Mouse (Mus musculus) gastrocnemius, adult 2 months (tissue): ENCODE measurements around the gene Ccdc170. TPM values are rescaled to one million over a fixed set of nuclear protein-coding genes. Genes with fewer than 3 reads are reported as not detected.
A peak's percentile ranks its signal among the peaks of the same experiment; 100 is the strongest.

Source experiments
- DNase-seq: peaks from one replicate; pipeline ENCODE4 v3.0.0; 2022
- H3K27ac ChIP-seq: fragments of 200-600 bp; 2 replicates; pipeline ENCODE4 v1.8.1; 2022; ENCODE audit warnings: mild to moderate bottlenecking
- H3K4me3 ChIP-seq: fragments of 200-600 bp; 2 replicates; pipeline ENCODE4 v1.8.1; 2022; ENCODE audit warnings: mild to moderate bottlenecking, moderate library complexity
- CTCF ChIP-seq: fragments of 200-600 bp; IDR thresholded peaks from 2 replicates; pipeline ENCODE4 v1.8.1; 2022; ENCODE audit warnings: antibody characterized with exemption, mild to moderate bottlenecking, moderate library complexity
- intact Hi-C: fragments of 180-260 bp; cut with DNase I; formaldehyde crosslinking; loops from one replicate; pipeline ENCODE4 v1.15.1; 2025
- total RNA-seq, 2 experiments: library from RNA; stranded (reverse); gene quantifications; 2 replicates each; pipeline ENCODE4 v1.2.3; 2021

The Ccdc170 gene
- total RNA-seq, 2 experiments from 2014 or later, result 0.46 to 0.67 TPM

- intact Hi-C loops, result no loop called here
- Histone ChIP-seq H3K27ac (no peak overlapping the region), H3K4me3 (no peak overlapping the region)
- TF ChIP-seq CTCF, result no peak
- no peak for DNase-seq
These were observed 49.6 kb downstream of the Ccdc170 start for GRCm38 (mm10) chr10:4531933-4532332.

- no peak overlapping the region for H3K4me3 ChIP-seq
- no peak for TF ChIP-seq CTCF
- no peak for DNase-seq
- intact Hi-C loops, result no loop called here
- H3K27ac ChIP-seq, result no peak overlapping the region
These were observed 50.4 kb downstream of the Ccdc170 start for GRCm38 (mm10) chr10:4532731-4533130.

GRCm38 (mm10) chr10:4533873-4534272 is 51.6 kb downstream of the Ccdc170 start:
- no peak for TF ChIP-seq CTCF
- intact Hi-C loops, result no loop called here
- peak; percentile 43 for DNase-seq
- no peak overlapping the region for H3K4me3 ChIP-seq
- no peak overlapping the region for H3K27ac ChIP-seq

- DNase-seq, result no peak
- Histone ChIP-seq H3K4me3 (no peak overlapping the region), H3K27ac (no peak overlapping the region)
- peak; percentile 29; the same call in 1 of the 2 replicates for TF ChIP-seq CTCF
- intact Hi-C loops, result no loop called here
These were observed 63.2 kb downstream of the Ccdc170 start for GRCm38 (mm10) chr10:4545550-4545949.

- intact Hi-C loops, result no loop called here
- TF ChIP-seq CTCF, result no peak
- Histone ChIP-seq H3K27ac (peak overlapping the region; percentile 61), H3K4me3 (no peak overlapping the region)
- DNase-seq, result peak; percentile 61
These were observed 71.3 kb downstream of the Ccdc170 start for GRCm38 (mm10) chr10:4553442-4554119.

GRCm38 (mm10) chr10:4556842-4557377 is 74.6 kb downstream of the Ccdc170 start:
- intact Hi-C loops, result no loop called here
- no peak overlapping the region for H3K4me3 ChIP-seq
- TF ChIP-seq CTCF, result no peak
- H3K27ac ChIP-seq, result no peak overlapping the region
- DNase-seq, result no peak

- no peak for DNase-seq
- intact Hi-C loops, result no loop called here
- Histone ChIP-seq H3K27ac (no peak overlapping the region), H3K4me3 (no peak overlapping the region)
- no peak for TF ChIP-seq CTCF
These were observed 76.8 kb downstream of the Ccdc170 start for GRCm38 (mm10) chr10:4559132-4559531.

GRCm38 (mm10) chr10:4565148-4565547 is 82.8 kb downstream of the Ccdc170 start:
- no peak for TF ChIP-seq CTCF
- intact Hi-C loops, result no loop called here
- no peak overlapping the region for H3K27ac ChIP-seq
- no peak for DNase-seq
- no peak overlapping the region for H3K4me3 ChIP-seq

GRCm38 (mm10) chr10:4570778-4571177 is 88.5 kb downstream of the Ccdc170 start:
- no peak for TF ChIP-seq CTCF
- no peak overlapping the region for H3K4me3 ChIP-seq
- no peak for DNase-seq
- intact Hi-C loops, result no loop called here
- no peak overlapping the region for H3K27ac ChIP-seq

- intact Hi-C loops, result no loop called here
- TF ChIP-seq CTCF, result no peak
- no peak for DNase-seq
- H3K27ac ChIP-seq, result no peak overlapping the region
- H3K4me3 ChIP-seq, result no peak overlapping the region
These were observed 89.0 kb downstream of the Ccdc170 start for GRCm38 (mm10) chr10:4571304-4571703.

GRCm38 (mm10) chr10:4581905-4582304 is 99.6 kb downstream of the Ccdc170 start:
- no peak for TF ChIP-seq CTCF
- no peak overlapping the region for H3K4me3 ChIP-seq
- DNase-seq, result no peak
- H3K27ac ChIP-seq, result no peak overlapping the region
- intact Hi-C loops, result no loop called here

GRCm38 (mm10) chr10:4586691-4587090 is 104.4 kb downstream of the Ccdc170 start:
- TF ChIP-seq CTCF, result no peak
- no peak for DNase-seq
- Histone ChIP-seq H3K4me3 (no peak overlapping the region), H3K27ac (no peak overlapping the region)
- intact Hi-C loops, result no loop called here

GRCm38 (mm10) chr10:4589576-4589975 is 107.3 kb downstream of the Ccdc170 start:
- Histone ChIP-seq H3K27ac (no peak overlapping the region), H3K4me3 (no peak overlapping the region)
- intact Hi-C loops, result no loop called here
- DNase-seq, result no peak
- no peak for TF ChIP-seq CTCF

GRCm38 (mm10) chr10:4590956-4591355 is 108.7 kb downstream of the Ccdc170 start:
- no peak for TF ChIP-seq CTCF
- H3K4me3 ChIP-seq, result no peak overlapping the region
- H3K27ac ChIP-seq, result no peak overlapping the region
- DNase-seq, result no peak
- intact Hi-C loops, result no loop called here
